Mouse (Mus musculus) heart, postnatal 14 days (tissue): ENCODE results near the gene Fam81a. TPM values are rescaled to one million over a fixed set of nuclear protein-coding genes. Genes with fewer than 3 reads are reported as not detected.

Experiments used
- DNase-seq, 2 experiments: peaks; one replicate each; pipeline ENCODE4 v3.0.0; 2021 to 2022
- intact Hi-C: fragments of 180-260 bp; cut with DNase I; formaldehyde crosslinking; loops from one replicate; pipeline ENCODE4 v1.15.1; 2025
- long read RNA-seq, 2 experiments: library from polyadenylated mRNA; stranded (forward); transcript quantifications; one replicate each; pipeline ENCODE4 v2.0.0; 2021
- total RNA-seq, 2 experiments: library from RNA; stranded (reverse); gene quantifications; 2 replicates each; pipeline ENCODE4 v1.2.3; 2021

Gene Fam81a
- 10 to 100 TPM; 23.9 to 30.0 TPM for total RNA-seq
- long read RNA-seq, experiment 1, transcript Fam81a-201 (9 exons, 3,703 nt) = major isoform, 26 of 32 reads
- long read RNA-seq, experiment 1, partial matches to known transcripts = 1 of 32 reads
- long read RNA-seq, experiment 1, other reads (novel, unspliced or antisense) = 5 of 32 reads
- long read RNA-seq, experiment 2, transcript Fam81a-201 (9 exons, 3,703 nt) = major isoform, 18 of 22 reads
- long read RNA-seq, experiment 2, partial matches to known transcripts = 1 of 22 reads
- long read RNA-seq, experiment 2, other reads (novel, unspliced or antisense) = 3 of 22 reads

GRCm38 (mm10) chr9:70142460-70142859 lies at the start of gene Fam81a:
Fam81a (minus strand) TSS chr9:70142560.
- DNase-seq = no peak
- intact Hi-C loops = loop anchor here (5.0 kb wide), 1 partner anchor 65 kb away; the partner anchor contains the start of gene Myo1e

- intact Hi-C loops = no loop called here
- DNase-seq = no peak
These were observed 40.3 kb upstream of the Fam81a start for GRCm38 (mm10) chr9:70182639-70183038.

- intact Hi-C loops = no loop called here
- DNase-seq = no peak
These were observed 39.4 kb upstream of the Fam81a start for GRCm38 (mm10) chr9:70181719-70182118.

- no peak for DNase-seq
- intact Hi-C loops = no loop called here
These were observed 33.9 kb upstream of the Fam81a start for GRCm38 (mm10) chr9:70176291-70176690.

GRCm38 (mm10) chr9:70174896-70175295 lies 32.5 kb upstream of the Fam81a start:
- no peak for DNase-seq
- intact Hi-C loops = no loop called here

GRCm38 (mm10) chr9:70174291-70174848 lies 32.0 kb upstream of the Fam81a start:
- DNase-seq = no peak
- intact Hi-C loops = no loop called here

DNA sequence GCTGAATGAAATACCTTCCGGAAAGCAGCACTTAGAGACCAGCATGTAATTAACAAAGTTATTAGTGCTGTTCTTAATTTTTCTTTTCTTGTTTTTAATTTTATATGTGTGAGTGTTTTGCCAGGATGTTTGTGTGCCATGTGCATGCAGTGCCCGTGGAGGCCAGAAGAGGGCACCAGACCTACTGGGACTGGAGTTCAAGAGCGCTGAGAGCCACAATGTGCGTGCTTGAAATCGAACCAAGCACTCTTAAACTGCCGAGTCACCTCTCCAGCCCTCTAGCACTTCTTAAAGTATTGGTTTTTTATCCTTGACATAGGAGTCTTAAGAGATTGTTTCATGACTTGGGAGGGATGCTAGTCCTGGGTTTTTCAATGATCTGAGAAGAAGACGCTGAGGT lies 26.6 kb upstream of the Fam81a start:
- intact Hi-C loops = no loop called here
- DNase-seq = peak in 1 of 2 experiments; percentile 2

DNA sequence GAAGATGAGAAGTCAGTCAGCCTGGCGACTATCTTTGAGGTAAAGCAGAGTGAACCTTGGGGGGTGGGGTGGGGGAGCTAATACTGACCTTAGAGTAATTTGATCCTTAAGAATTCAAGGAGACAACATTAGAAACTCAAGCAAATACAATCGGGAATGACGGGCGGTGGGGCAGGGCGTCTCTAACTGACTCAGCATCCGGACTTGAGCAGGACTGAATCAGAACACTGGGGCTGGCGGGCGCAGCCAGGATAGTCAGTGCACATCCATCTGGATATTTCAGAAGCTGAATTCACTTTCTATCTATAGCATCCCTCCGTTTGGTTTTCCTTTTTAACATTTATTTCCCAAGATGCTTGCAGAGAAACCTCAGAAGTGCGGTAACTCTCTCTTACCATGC lies 17.7 kb upstream of the Fam81a start:
- intact Hi-C loops = no loop called here
- no peak for DNase-seq

- DNase-seq = no peak
- intact Hi-C loops = no loop called here
These were observed 5.3 kb upstream of the Fam81a start for GRCm38 (mm10) chr9:70147618-70148017.

- intact Hi-C loops = no loop called here
- no peak for DNase-seq
These were observed 3.1 kb upstream of the Fam81a start for GRCm38 (mm10) chr9:70145426-70145825.

DNA sequence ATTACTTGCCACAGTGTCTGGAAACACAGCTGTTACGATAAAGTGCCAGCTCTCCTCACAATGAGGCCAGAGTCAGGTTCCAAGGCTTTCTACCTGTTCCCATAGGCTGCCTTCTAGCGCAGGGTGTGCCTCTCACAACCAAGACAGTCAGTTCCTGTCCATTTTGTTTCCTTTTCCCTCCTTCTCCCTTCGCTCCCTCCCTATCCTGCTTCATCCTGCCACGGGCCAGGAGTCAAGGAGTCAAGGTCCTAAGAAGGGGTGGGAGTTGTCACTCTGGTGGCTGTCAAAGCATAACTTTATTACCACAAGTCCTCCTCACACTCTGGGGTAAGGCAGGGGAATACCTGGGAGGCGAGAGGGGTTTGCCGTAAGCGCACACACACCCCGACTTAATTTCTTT lies 966 bp upstream of the Fam81a start:
- intact Hi-C loops = loop anchor here (5.0 kb wide), 1 partner anchor 64 kb away; the partner anchor contains the start of gene Myo1e
- no peak for DNase-seq

DNA sequence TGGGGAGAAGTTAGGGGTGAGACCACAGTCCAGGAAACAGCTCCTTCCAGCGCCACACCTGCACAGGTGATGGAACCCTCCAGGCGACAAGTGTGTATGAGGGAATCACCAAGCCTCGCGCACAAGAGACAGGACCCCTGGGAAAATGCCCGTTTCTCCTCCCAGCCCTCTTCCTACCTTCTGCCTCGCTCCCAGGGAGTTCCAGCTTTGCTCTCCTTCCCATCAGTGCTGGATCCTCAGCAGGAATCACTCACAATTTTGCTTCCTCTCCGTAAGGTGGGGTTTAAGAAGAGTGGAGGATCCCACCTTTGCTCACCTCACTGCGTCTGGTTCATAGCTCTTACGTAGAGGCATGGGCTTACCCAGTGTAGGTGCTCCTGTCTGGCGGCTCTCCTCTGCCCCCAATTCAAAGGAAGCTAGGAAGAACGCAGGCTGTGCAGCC lies 454 bp downstream of the Fam81a start:
- DNase-seq = no peak
- intact Hi-C loops = loop anchor here (5.0 kb wide), 1 partner anchor 65 kb away; the partner anchor contains the start of gene Myo1e

- intact Hi-C loops = loop anchor here (5.0 kb wide), 1 partner anchor 66 kb away; the partner anchor contains the start of gene Myo1e
- DNase-seq = peak; percentile 78 to 85
These were observed 1.2 kb downstream of the Fam81a start for GRCm38 (mm10) chr9:70140871-70141796.

DNA sequence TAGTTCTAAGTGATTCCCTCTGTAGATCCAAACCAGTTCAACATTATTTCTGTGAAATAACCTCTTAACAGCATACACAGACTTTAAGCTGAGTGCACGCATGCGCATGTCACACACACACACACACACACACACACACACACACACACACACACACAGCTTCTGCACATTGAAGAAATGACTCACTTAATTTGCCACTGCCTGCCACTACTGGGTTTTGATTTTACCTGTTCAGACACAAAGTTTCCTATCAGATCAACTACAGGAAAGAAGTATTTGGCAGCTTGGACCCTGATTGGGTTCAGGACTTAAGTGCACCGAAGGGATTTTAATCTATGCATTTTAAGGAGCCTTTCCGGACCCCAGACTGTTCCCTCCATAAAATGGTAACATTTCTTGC lies 2.0 kb downstream of the Fam81a start:
- no peak for DNase-seq

GRCm38 (mm10) chr9:70139331-70139885 lies 3.0 kb downstream of the Fam81a start:
- intact Hi-C loops = no loop called here
- no peak for DNase-seq

More for the DNA sequence above, 2.0 kb downstream of the Fam81a start:
- intact Hi-C loops = loop anchor here (5.0 kb wide), 1 partner anchor 67 kb away; the partner anchor contains the start of gene Myo1e

GRCm38 (mm10) chr9:70138511-70138910 lies 3.8 kb downstream of the Fam81a start:
- intact Hi-C loops = no loop called here
- DNase-seq = no peak

DNA sequence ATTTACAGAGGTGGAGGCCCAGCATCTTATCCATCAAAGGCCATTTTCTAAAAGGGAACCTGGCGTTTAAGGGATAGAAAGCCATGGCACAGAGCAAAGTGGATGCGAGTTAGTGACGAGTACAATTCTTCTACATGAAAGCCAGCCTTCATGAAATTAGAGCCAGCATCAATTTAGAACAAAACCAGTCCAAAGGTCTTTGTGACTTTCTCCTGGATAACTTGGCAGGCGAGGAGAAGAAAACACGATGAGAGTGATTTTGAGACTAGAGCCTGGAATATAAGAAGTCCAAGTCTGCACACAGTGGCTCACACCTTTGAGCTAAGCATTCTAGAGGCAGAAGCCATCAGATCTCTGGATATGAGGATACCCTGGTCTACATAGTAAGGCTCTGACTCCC lies 4.4 kb downstream of the Fam81a start:
- intact Hi-C loops = no loop called here
- no peak for DNase-seq

GRCm38 (mm10) chr9:70135186-70135585 lies 7.2 kb downstream of the Fam81a start:
- intact Hi-C loops = no loop called here
- DNase-seq = no peak

DNA sequence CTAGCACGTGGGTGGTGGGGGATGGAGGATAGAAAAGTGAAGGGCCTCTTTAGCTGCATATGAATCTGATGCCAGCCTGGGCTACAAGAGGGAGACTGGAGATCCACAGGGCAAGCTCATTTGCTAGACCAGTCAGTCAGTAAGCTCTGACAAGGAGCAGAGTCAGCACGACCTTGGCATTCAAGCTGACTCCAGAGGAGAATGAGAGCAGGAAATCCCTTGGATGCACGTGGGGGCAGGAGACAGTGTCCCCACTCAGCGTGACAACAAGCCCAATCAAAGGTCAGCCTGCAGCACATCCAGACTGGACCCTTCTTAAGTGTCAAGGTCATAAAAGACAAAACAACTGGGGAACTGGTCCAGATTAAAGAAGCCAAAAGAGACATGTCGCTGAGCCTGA lies 7.6 kb downstream of the Fam81a start:
- intact Hi-C loops = no loop called here
- no peak for DNase-seq

- intact Hi-C loops = no loop called here
- DNase-seq = no peak
These were observed 8.1 kb downstream of the Fam81a start for GRCm38 (mm10) chr9:70134215-70134614.

GRCm38 (mm10) chr9:70130786-70131185 lies 11.6 kb downstream of the Fam81a start:
- intact Hi-C loops = no loop called here
- no peak for DNase-seq
